Mouse (Mus musculus) MEL-GATA-1-ER (cell line): ENCODE measurements around the gene Maml2.

Experiments
- DNase-seq: peaks from one replicate; pipeline ENCODE4 v3.0.0-alpha.2; 2012; ENCODE audit warnings: low read depth; ENCODE audit errors: extremely low read depth

Maml2 gene

DNA sequence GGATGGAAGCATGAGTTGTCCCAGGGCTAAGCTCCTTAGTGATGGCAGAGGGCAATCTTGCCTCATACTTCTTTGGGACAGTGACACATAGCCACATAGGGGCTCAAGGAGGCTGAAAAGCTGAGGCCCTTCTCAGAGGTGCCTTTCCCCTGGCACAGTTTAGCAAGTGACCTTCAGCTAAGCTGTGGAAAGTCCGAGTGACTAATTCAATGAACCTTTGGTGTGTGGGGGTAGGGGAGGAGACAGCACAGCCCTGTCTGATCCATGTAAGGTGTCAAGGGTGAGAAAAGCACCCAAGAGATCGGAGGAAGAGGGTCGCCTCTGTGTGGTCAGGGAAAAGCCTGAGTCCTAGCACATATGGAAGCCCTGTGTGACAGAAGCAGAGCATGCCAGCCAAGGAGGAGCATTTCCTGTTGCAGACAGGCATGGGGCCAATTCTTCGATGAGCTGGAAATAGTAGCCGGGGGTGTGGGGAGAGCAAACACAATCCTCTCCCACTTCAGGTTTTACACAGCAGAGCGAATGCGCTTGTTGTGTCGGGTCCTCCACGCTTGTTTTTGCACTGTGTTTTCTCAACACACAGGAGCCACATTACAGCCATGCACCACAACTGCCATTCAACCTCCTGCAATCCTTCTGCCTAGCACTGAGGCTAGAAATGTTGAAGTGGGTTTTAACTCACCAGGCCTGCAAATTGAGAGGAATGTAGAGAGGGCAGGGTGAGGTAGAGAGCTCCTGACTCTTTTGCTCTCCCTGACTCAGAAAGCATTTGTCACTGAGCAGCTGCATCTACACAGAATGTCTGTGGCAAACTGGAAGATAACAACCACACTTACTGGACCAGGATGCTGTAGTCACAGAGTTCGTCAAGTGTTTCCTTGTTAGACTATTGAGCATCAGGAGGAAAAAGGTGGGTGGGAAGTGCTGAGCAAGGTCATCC, 266.0 kb downstream of the Maml2 start:
- no peak for DNase-seq

DNA sequence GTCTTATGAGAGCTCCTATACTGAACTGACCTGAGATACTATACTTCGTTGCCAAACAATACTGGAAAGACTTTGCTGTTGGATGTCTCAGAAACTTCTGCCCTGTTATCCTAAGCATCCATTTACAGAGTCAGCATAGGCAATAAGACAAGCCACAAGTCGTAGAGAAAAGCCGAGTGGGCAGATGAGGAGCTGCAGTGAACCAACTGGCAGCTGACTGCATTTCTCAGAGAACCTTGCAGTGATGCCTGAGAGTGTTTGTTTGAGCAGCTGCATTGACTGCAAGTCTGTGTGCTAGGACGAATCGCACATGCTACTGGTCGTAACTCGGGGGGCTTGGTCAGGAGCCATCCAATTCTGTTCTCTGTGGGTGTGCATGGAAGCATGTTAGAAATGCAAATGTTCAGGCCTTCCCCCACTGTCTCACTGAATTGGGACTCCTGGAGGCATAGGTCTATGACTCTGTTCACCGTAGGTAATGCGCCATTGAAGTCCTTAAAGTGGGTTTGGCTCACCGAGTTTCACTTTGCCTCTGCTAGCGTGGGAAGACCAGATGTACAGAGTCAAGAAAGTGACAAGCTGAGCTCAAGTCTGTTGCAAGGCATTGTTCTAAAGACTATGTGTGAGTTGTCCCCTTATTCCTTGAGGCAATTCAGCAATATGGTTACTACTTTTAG, 267.7 kb downstream of the Maml2 start:
- DNase-seq: no peak

DNA sequence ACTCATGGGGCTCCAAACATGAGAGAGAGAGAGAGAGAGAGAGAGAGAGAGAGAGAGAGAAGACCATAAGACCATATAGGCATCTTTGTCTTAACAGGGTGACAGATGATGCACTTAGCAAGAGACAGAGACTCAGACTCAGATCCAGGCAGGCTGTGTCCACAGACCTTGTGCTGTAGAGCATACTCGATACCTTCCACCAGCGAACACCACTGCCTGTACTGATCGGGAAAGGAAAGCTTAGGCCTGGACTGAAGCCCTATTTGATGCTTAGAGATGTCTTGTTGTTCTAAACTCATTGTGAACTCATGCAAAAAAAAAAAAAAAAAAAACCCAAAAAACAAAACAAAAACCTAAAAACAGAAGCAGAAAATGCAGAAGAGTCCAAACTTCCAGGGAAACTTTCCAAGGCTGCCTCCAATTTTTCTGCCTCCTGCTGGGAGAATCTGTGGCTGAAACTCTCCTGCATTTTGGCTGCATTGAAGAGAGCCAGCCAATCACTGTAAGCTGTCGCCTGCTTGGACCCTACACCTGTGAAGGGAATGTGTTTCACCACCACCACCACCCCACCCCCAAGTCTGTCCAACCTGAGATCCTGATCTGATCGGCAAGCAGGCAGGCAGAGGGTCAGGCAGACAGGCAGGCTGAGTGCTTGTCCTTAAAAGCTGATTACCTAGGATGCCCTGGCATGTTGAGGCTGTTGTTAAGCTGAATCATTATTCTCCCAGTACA, 268.6 kb downstream of the Maml2 start:
- DNase-seq: no peak

DNA sequence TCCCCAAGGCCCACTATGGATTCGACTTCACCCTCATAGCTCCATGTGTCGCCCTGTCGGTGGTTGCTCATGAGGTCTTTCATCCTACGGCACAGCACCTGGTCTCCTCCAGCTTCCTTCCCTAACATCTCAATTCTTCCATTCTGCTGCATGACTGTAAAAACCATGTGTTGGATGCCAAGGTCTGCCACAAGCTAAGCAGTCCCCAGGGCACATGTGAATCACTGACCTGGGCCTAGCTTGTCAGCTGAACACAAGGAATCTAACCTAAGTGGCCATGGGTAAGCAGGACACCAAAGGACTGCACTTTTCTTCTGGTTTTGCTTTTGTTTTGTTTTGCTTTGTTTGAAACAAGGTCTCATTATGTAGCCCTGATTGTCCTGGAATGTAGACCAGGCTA, 271.3 kb downstream of the Maml2 start:
- DNase-seq: no peak

DNA sequence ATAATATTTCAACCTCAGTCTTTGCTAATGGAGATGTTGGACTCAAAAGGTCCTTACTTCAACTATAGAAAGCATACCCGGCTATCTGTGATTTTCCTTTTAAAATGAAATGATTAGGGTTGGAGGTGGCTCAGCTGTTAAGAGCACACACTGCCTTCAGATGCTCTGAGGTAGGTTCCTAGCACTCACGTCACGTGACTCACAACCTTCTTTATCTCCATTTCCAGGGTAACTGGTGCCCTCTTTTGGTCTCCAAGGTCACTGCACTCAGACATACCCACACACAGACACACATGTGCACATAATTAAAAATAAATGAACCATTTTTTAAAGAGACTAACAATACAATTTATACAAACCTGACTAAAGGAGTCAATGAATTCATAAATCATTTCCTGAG, 275.1 kb downstream of the Maml2 start:
- DNase-seq: no peak

DNA sequence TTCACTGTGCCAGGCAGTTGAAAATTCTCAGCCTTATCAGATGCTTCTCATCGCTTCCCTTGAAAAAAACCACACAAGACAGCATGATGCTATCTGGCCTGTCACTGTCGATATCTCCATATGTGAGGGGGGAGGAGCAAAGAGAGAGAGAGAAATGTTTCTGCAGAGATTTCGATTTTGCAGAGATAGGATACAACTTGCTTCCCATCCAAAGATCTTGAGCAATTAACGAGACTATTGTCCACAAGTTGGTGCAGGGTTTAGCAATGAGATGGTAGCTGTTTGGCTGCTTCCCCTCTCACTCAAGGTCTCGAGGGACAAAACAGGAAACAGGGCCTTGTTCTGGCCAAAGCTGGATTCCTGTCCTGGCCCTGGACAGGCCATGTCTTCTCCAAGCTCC, 276.3 kb downstream of the Maml2 start:
- DNase-seq: no peak

DNA sequence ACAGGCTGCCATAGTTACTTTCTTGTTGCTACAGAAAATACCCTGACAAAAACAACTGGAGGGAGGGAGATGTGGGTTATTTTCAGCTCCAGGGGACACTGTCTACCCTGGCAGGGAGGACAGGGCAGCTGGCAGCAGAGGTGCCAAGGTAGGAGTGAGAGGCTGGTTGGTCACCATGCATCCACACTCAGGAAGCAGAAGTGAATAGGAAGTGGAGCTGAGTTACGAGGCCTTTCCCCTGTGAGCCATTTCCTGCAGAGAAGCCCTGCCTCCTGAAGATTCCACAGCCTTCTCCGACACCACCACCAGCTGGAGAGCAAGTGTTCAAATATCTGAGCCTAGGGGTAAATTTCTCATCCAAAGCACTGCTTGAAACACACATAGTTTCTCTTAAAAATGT, 277.2 kb downstream of the Maml2 start:
- DNase-seq: no peak

DNA sequence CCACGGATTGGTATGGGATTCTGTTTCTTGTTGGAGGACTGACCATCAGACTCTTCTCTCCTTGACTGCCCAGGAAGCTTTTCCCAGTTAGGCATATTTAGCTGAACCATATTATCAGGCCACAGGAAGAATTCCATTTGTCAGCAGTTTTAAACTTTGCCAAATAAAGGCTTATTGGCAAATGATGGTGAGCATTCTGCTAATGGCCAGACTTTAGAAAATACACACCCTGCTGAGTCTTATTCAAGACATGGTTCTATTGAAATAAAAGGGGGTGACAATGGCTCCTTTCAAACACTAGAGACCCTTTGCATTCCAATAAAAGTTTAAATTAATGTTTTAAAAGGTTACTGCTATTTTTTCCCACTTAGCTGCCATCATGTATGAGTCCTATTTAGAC, 279.4 kb downstream of the Maml2 start:
- DNase-seq: no peak

DNA sequence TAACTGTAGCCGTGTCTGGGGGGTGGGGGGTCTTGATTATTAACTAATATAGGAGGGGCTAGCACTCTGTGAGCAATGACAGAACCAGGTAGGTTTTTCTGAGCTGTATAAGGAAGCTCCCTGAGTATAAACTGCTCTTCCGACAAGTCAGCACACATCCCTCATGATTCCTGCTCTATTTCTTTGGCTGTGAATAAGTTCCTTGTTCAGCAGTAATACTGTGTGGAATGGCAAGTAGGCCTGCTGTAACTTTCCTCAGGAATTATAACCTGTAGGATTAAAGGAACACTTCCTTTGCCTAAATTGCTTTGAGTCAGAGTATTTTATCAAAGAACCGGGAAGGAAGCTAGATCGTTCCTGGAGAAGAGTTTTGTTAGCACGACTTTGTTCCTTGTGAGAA, 283.4 kb downstream of the Maml2 start:
- no peak for DNase-seq

DNA sequence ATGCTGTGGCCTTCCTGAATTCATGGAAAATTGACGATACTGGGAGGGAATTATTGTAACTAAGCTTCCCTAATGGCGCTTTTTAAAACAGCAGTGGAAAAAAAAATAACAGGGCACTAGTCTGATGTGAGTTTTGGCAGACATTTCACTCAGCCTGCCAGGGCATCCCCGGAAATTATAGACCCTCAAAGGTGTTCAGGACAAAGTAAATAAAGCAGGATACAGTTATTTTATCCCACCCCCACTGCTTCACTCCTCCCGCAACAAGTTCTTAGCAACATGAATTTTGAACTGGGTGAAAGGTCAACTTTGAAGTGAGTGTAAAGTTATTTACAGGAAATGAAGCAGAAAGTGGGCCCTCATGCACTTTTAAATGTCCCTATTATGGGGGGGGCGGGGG, 286.2 kb downstream of the Maml2 start:
- DNase-seq: no peak

DNA sequence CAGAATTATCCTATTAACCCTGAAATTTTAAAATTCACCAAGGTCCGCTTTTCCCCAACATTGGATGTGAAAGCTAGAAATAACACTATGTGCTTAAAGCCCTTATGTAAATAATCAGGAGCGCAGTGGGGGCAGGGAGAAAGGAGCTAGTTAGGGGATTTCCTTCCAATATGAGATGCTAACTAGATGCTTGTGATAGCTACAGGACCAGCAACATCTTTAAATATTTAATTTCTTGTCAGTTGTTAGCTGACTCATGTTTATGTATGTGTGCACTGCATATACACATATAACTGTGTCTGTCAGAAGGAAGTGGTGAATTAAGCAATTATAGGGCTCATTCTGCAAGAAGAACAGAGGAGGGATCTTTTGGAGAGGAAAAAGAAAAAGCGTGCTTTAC, 286.7 kb downstream of the Maml2 start:
- no peak for DNase-seq

DNA sequence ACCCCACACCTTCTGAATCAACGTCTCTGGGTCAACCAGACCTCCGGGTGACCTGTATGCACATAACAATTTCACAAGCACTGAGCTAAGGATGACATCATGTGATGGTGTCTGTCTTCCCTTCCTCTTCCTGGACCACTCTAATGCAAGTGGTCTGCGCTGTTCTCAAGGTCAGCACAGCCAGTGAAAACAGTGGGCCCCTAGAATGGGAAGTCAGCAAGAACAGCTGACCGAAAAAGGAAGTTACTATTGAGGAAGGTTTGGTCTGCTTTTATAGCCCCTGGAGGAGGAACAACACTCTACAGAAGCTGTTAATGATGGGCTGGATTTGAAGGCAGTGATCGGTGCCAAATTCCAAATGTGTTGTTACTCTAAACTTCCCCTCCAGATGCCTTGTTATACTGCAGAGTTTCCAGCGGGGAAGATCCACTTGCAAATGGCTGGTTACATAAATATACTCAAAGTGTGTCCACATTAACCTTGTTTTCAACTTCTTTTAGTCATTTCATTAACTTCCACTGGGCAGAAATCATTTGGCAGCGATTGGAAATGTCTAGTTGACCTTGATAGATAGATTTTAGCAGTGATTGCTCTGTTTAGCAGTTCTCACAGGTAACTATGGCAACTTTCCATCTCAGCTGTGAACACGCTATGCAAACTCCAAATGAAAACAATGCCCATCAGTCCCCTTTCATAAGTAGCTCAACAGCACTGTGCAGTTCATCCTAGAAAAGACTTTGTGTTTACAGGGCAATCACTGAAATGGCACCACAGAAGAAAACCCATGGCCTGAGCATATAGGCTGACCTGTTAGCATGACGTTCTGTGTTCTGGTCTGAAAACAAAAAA, 289.6 kb downstream of the Maml2 start:
- DNase-seq: peak; percentile 53

DNA sequence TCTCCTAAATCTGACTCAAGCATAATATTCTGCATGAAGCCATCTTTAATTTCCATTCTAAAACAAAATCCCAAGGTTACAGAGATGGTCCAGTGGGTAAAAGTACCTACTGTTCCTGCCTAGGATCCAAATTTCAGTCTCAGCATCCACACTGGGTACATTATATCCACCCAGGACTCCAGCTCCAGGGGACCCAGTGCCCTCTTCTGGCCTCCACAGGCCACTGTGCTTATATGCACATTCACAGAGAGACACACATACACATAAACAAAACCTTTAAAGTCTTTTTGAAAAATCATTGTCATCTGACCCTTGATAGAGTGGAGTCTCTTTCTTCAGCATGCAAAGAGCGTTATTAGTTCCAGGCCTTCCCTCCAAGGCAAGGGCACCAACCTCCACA, 291.0 kb downstream of the Maml2 start:
- no peak for DNase-seq

DNA sequence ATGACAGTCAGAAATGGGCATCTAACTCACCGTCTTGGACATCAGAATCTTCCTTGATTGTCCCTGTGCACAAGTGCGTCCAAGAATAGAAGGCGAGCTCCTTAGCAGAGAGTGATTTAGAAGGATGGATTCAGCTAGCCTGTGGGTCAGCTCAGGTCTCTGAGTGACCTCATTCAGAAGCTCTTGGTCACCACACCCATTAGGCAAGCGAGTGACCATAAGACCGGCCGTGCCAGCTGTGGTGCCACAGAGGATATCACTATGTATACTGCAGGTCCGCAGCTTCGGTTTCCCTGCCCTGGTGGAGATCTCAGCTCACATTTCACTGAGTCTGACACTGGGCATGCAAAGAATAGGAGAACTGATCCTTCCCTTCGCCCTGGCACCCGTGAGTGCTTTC, 294.9 kb downstream of the Maml2 start:
- DNase-seq: no peak

DNA sequence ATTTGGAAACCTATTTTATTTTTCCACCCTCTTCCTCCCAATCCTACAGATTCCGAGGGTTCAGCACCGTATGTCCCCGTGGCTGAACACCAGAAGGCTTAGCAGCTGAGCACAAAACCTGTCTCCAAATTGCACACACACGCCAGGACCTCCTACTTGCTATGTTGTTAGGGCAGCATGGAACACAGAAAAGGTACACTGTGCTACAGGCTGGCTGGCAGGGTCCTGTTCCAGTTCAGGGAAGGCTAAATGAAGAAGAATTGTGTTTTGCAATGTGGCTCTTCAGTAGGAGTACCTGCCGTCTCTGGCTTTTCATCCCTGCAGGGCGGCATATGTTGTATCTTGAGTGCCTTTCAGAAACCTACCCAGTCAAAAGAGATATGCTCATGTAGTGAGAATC, 300.0 kb downstream of the Maml2 start:
- DNase-seq: no peak

DNA sequence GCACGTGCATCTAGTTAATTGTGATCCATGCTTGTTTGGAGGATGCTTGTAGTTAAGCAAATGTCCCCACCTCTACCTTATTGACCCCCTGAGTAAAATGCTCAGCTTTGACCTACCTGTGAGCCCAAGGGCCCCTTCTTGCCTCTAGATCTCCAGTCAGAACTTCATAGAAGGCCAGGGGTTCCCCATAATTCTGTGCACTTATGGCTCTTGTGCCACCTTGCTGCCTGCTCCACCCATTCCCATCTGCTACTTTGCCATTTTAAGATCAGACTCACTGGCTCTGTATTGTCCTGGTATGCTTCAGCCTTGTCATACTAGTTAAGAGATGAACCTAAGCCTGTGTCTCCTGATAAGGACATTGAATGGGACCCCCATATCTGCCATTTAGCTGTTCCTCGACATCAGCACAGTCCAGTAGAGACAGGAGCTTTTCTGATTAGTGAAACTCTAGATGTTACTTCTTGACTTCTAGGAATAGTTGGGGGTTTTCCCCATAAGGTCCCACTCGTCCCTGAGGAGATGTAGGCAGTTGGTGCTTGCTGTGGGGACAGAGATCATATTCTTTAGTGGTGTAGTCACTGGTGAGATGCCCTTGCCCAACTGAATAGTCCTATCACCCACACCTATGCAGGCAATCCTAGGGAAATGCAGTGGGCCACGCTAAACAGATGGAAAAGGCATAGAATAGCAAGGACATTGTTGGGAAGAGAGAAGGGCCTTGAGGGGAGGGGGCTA, 301.0 kb downstream of the Maml2 start:
- no peak for DNase-seq

DNA sequence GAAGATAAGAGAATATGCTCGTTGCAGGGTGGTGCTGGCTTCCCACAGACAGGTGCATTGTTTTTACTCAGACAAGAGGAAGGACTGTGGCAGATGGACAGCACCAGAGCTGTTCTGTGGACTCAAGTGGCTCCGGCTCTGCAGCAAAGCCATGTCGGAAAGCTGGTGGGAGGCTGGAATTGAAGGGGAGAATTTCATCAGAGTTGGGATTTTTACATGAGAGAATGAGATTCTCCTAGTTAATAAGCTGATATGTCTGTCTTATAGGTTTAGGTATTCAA, 301.5 kb downstream of the Maml2 start:
- DNase-seq: no peak

DNA sequence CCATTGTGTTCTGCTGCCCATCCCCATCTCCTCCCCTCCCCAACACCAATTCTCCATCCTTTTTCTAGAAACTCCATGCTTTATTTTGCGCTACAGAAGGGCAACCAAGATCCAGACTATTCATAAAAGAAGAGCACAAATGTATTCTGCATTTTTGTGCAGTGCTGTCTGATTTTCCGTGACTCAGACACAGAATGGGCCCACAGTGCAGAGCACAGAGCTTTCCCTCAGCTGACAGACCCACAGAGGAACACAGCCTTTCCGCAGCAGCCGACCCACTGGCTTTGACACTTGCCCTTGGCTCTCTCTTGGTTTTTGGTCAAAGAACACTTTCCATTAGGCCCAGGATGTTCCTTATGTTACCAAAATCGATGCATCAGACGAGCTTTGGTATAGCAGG, 302.0 kb downstream of the Maml2 start:
- no peak for DNase-seq

DNA sequence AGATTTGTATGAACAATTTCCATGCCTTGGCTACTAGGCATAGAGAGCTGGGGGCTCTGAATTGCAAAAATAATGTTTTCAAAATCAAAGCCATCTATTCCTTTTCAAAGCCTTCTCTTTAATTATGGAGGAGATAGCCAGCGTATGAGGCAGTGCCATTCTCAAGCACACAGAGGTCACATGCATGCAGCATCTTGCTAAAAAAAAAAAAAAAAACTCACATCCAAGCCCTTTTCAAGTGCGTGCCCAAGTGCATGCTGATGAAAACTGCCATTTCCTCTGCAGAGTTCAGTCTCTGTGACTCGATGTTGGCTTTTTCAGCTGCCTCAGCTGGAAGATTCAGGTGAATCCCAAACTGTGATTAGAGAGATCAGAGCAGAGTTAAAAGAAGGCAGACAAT, 304.0 kb downstream of the Maml2 start:
- no peak for DNase-seq

DNA sequence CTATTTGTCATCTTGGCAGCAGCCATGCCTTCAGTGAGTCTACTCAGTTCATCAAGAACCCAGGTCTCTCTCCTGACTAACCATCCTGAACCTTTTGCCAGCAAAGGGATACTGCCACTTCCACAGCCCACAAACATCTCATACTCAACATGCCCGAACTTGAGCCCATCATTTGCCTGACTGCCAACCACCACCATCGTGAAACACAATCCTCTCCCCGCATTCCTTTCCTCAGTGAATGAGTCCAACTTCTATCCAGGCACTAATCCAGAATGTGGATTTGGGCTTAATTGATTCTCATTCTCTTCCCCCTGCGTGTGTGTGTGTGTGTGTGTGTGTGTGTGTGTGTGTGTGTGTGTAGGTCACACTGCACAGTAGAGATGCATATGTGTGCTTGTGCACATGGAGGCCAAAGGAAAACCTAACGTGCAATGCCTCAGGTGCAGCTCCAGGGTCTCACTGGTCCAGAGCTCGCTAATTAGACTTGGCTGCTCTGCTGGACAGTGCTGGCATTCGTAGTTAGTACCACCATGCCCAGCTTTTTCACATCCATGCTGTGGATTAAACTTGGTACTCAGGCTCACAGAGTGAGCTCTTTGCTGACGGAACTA, 305.9 kb downstream of the Maml2 start:
- DNase-seq: no peak
